Mouse (Mus musculus) myocyte (in vitro differentiated cells): ENCODE measurements around the gene Asgr2. TPM values are rescaled to one million over a fixed set of nuclear protein-coding genes. Genes with fewer than 3 reads are reported as not detected.

Experiments used
- H3K27me3 ChIP-seq: one replicate; pipeline ENCODE4 v1.6.1; 2011; ENCODE audit not compliant: control insufficient read depth, insufficient read depth, insufficient read length
- H3K36me3 ChIP-seq: one replicate; pipeline ENCODE4 v1.6.1; 2011; ENCODE audit not compliant: control insufficient read depth, insufficient read depth
- H3K4me2 ChIP-seq: one replicate; pipeline ENCODE4 v1.6.1; 2011; ENCODE audit warnings: low read depth, control low read depth
- H3K4me3 ChIP-seq: one replicate; pipeline ENCODE4 v1.5.1; 2011; ENCODE audit warnings: mild to moderate bottlenecking, control low read depth, moderate library complexity
- H3K79me2 ChIP-seq: one replicate; pipeline ENCODE4 v1.6.1; 2011; ENCODE audit not compliant: control insufficient read depth, insufficient read depth
- H3ac ChIP-seq: one replicate; pipeline ENCODE4 v1.6.1; 2011; ENCODE audit not compliant: control insufficient read depth, insufficient read length
- CEBPB ChIP-seq: IDR thresholded peaks from 2 replicates; pipeline ENCODE4 v1.6.1; 2011; ENCODE audit warnings: mild to moderate bottlenecking, moderate library complexity; ENCODE audit not compliant: poor library complexity, insufficient read depth, severe bottlenecking
- E2F4 ChIP-seq: IDR thresholded peaks from one replicate; pipeline ENCODE4 v1.6.1; 2011; ENCODE audit warnings: mild to moderate bottlenecking, control low read depth, moderate library complexity; ENCODE audit not compliant: insufficient read depth
- MAX ChIP-seq: IDR thresholded peaks from one replicate; pipeline ENCODE4 v1.6.1; 2011; ENCODE audit warnings: low read depth, mild to moderate bottlenecking, control low read depth
- MYOD1 ChIP-seq, 3 experiments: IDR thresholded peaks; one replicate each; pipeline ENCODE4 v1.6.1; 2011; ENCODE audit warnings: control low read depth in 2 of 3, low read depth in 2 of 3, mild to moderate bottlenecking in 2 of 3, moderate library complexity in 1 of 3; ENCODE audit not compliant: insufficient read length in 2 of 3, control insufficient read depth in 1 of 3
- MYOG ChIP-seq, 3 experiments: IDR thresholded peaks; one replicate each; pipeline ENCODE4 v1.6.1; 2011; ENCODE audit warnings: control low read depth in 2 of 3, low read depth in 2 of 3, mild to moderate bottlenecking in 2 of 3; ENCODE audit not compliant: insufficient read length in 2 of 3, control insufficient read depth in 1 of 3, insufficient read depth in 1 of 3
- POLR2A ChIP-seq: IDR thresholded peaks from one replicate; pipeline ENCODE4 v1.6.1; 2011; ENCODE audit warnings: low read depth, mild to moderate bottlenecking, control low read depth, moderate library complexity; ENCODE audit not compliant: insufficient read length
- POLR2AphosphoS2 ChIP-seq: IDR thresholded peaks from one replicate; pipeline ENCODE4 v1.6.1; 2011; ENCODE audit warnings: low read depth, control low read depth; ENCODE audit not compliant: insufficient read length
- REST ChIP-seq: IDR thresholded peaks from one replicate; pipeline ENCODE4 v1.6.1; 2011; ENCODE audit warnings: mild to moderate bottlenecking, control low read depth, moderate library complexity; ENCODE audit not compliant: insufficient read depth, insufficient read length
- SRF ChIP-seq: IDR thresholded peaks from one replicate; pipeline ENCODE4 v1.6.1; 2011; ENCODE audit warnings: low read depth; ENCODE audit not compliant: control insufficient read depth, insufficient read length
- TCF12 ChIP-seq: IDR thresholded peaks from one replicate; pipeline ENCODE4 v1.6.1; 2011; ENCODE audit warnings: mild to moderate bottlenecking, control low read depth; ENCODE audit not compliant: poor library complexity, insufficient read depth, severe bottlenecking
- TCF3 ChIP-seq: IDR thresholded peaks from one replicate; pipeline ENCODE4 v1.6.1; 2011; ENCODE audit warnings: low read depth, control low read depth; ENCODE audit not compliant: insufficient read length
- USF1 ChIP-seq: IDR thresholded peaks from one replicate; pipeline ENCODE4 v1.6.1; 2011; ENCODE audit warnings: low read depth, mild to moderate bottlenecking, control low read depth, moderate library complexity
- polyA plus RNA-seq: library from polyadenylated mRNA; unstranded; fragments of >200 nt; fragmentation: generic; extraction: Trizol; gene quantifications from one replicate; pipeline ENCODE4 v1.2.1, GENCODE M21; 2012; ENCODE audit warnings: missing spikeins

Asgr2 gene
- polyA plus RNA-seq, 1 experiment, result 0.85 TPM

DNA sequence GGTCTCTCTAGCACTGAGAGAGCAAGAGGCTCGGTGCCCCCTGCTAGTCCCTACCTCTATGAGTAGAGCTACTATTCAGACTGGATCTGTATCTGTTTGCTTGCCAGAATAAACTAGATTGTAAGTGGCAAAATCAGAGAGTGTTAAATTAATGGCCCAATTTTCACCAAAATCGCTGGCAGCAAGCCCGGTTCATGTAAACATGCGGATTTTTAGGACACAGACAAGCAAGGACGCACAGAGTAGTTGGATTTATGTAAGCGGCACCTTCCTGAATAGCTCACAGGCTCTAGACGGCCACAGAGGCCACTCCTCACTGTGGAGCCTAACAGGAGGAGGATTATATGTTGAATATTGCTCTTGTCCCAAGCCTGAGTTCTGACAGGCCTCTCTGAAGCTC is 39.3 kb upstream of the Asgr2 start:
- no peaks in the 10 kb centered on the region for H3K79me2 ChIP-seq
- no peak overlapping the region for H3K4me2 ChIP-seq
- TF ChIP-seq TCF12 (no peak), POLR2AphosphoS2 (no peak), POLR2A (no peak), SRF (no peak), MAX (no peak), E2F4 (no peak), MYOG (IDR thresholded peaks at IDR 0.05; ENCODE audit: control insufficient read depth in 1 of 3, insufficient read depth in 1 of 3, insufficient read length in 2 of 3, low read depth in 2 of 3) (no peak), TCF3 (no peak), USF1 (no peak), REST (no peak), MYOD1 (IDR thresholded peaks at IDR 0.05; ENCODE audit: control insufficient read depth in 1 of 3, insufficient read length in 2 of 3, low read depth in 2 of 3) (no peak), CEBPB (no peak)
- H3K4me3 ChIP-seq, result no peak overlapping the region
- H3ac ChIP-seq, result no peak overlapping the region
- no peaks in the 10 kb centered on the region for H3K36me3 ChIP-seq
- H3K27me3 ChIP-seq, result no peaks in the 10 kb centered on the region

DNA sequence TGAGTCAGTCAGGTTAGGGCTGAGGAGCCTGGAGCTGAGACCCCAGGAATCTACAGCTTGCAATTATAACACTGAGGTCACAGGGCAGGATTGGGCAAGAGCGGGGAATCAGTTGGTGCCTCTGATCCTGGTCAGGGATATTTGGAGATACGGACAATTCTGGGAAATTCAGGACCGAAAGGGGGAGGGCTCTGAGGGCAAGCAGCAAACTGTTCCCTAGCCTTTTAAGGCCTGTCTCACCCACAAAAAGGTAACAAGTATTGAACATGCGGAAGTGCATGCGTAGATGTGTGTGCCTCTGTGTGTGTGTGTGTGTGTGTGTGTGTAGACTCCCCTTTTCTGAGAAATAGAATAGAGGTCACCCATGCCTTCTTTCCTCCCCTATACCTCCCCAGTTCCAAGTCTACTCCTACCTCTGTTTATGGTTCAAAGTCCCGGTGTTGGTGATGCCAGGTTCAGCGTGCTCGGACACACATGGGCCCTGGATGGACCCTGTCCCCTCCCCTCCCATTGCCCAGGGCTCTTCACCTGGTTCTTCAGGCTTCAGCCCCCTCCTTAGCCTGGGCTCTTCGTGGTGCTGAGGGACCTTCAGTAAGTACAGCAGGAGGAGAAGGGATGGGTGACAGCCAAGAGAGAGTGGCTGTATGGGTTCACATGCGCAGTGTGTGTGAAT is 38.4 kb upstream of the Asgr2 start, which contains the start of gene Asgr1:
Gene Asgr1 (plus strand): TSS at position 188 of the 673 bp plus-strand sequence.
- Histone ChIP-seq H3ac (no peak within 1 kb of the TSS), H3K36me3 (no peaks in the 10 kb centered on the region), H3K79me2 (no peaks in the 10 kb centered on the region), H3K4me2 (no peak within 1 kb of the TSS), H3K4me3 (no peak within 1 kb of the TSS), H3K27me3 (no peaks in the 10 kb centered on the region)
- no peak for TF ChIP-seq CEBPB
- TF ChIP-seq TCF3, result no peak
- no peak for TF ChIP-seq MAX
- TF ChIP-seq E2F4, result no peak
- no peak for TF ChIP-seq POLR2A
- no peak for TF ChIP-seq SRF
- no peak for TF ChIP-seq MYOG (IDR thresholded peaks at IDR 0.05; ENCODE audit: control insufficient read depth in 1 of 3, insufficient read depth in 1 of 3, insufficient read length in 2 of 3, low read depth in 2 of 3)
- TF ChIP-seq TCF12, result no peak
- no peak for TF ChIP-seq REST
- no peak for TF ChIP-seq USF1
- TF ChIP-seq POLR2AphosphoS2, result no peak
- TF ChIP-seq MYOD1 (IDR thresholded peaks at IDR 0.05; ENCODE audit: control insufficient read depth in 1 of 3, insufficient read length in 2 of 3, low read depth in 2 of 3), result no peak

DNA sequence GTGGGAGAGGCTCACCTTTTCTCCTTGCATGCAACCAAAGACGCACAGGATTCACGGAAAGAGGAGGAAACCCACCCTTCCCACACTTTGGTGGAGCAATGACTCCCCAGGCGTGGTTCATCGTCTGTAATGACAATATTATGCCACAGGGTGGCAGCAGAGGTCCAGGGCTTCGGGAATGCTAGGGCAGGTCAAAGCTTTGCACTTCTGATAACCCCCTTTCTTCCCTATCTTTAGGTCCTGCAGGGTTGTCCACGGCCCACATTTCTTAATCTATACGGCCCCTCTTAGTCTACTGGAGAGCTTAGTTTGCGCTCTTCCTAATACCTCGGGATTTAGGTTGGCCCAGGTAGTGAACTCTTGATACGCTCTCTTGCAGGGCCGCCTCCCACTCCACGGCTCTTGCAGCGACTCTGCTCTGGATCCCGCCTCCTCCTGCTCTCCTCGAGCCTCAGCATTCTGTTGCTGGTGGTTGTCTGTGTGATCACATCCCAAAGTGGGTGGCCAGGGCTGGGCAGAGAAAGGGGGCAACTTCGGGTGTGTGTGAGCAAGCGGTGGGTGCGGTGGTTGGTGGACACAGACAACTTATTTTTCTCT is 36.7 kb upstream of the Asgr2 start:
- H3K27me3 ChIP-seq, result no peaks in the 10 kb centered on the region
- no peak overlapping the region for H3K4me2 ChIP-seq
- H3K4me3 ChIP-seq, result no peak overlapping the region
- no peak overlapping the region for H3ac ChIP-seq
- TF ChIP-seq POLR2AphosphoS2 (no peak), POLR2A (no peak), REST (no peak)
- no peaks in the 10 kb centered on the region for H3K36me3 ChIP-seq
- no peaks in the 10 kb centered on the region for H3K79me2 ChIP-seq

DNA sequence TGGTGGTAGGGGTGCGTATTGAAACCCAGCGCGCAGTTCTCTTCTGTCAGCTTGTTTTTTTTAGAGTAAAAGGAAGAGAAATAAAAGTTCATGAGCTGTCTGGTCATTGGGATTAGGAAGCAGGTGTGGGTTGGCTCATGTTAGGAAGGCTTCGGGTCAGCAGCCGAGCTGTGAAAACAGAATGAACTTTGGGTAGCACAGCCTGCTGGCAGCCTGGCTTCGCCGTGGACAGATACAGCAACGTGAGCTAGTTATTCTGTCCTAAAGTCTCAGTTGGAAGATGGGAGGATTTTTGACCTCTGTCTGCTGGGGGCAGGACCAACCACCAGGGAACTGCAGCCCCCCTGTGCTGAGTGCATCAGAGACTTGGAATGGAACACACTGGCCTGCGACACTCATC is 34.6 kb upstream of the Asgr2 start:
- TF ChIP-seq POLR2AphosphoS2 (no peak), MAX (no peak), SRF (no peak), TCF12 (no peak), TCF3 (no peak), USF1 (no peak), E2F4 (no peak), MYOD1 (IDR thresholded peaks at IDR 0.05; ENCODE audit: control insufficient read depth in 1 of 3, insufficient read length in 2 of 3, low read depth in 2 of 3) (no peak), REST (no peak), CEBPB (no peak), MYOG (IDR thresholded peaks at IDR 0.05; ENCODE audit: control insufficient read depth in 1 of 3, insufficient read depth in 1 of 3, insufficient read length in 2 of 3, low read depth in 2 of 3) (no peak), POLR2A (no peak)

DNA sequence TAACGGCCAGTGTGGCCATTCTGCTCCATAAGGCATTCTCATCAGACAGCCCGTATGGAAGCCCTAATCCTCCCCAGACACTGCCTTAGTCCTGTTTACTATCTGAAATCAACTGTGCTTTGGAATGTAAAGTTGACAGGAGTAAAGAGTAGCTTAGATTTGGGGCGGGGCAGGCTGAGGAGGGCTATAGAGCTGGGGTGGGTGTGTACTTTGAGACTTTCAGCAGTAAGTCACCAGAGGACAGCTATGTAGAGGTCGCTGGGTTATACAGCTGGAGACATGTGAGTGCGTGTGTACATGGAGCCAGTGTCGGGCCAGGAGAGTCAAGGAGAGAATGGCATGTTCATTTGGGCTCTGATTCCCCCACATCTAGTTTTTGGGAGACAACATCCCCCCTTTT is 32.5 kb upstream of the Asgr2 start:
- no peaks in the 10 kb centered on the region for H3K27me3 ChIP-seq

More for the DNA sequence above, 34.6 kb upstream of the Asgr2 start:
- no peaks in the 10 kb centered on the region for H3K36me3 ChIP-seq
- H3K4me2 ChIP-seq, result no peak overlapping the region
- H3ac ChIP-seq, result no peak overlapping the region
- no peak overlapping the region for H3K4me3 ChIP-seq
- no peaks in the 10 kb centered on the region for H3K79me2 ChIP-seq
- no peaks in the 10 kb centered on the region for H3K27me3 ChIP-seq

More for the DNA sequence above, 32.5 kb upstream of the Asgr2 start:
- no peak overlapping the region for H3K4me3 ChIP-seq
- no peaks in the 10 kb centered on the region for H3K79me2 ChIP-seq
- no peak for TF ChIP-seq POLR2A
- no peak for TF ChIP-seq MAX
- no peak for TF ChIP-seq E2F4
- no peak for TF ChIP-seq REST
- TF ChIP-seq USF1, result no peak
- TF ChIP-seq TCF12, result no peak
- no peak for TF ChIP-seq SRF
- no peak for TF ChIP-seq TCF3
- TF ChIP-seq MYOG (IDR thresholded peaks at IDR 0.05; ENCODE audit: control insufficient read depth in 1 of 3, insufficient read depth in 1 of 3, insufficient read length in 2 of 3, low read depth in 2 of 3), result no peak
- no peak for TF ChIP-seq POLR2AphosphoS2
- no peak for TF ChIP-seq MYOD1 (IDR thresholded peaks at IDR 0.05; ENCODE audit: control insufficient read depth in 1 of 3, insufficient read length in 2 of 3, low read depth in 2 of 3)
- TF ChIP-seq CEBPB, result no peak
- no peaks in the 10 kb centered on the region for H3K36me3 ChIP-seq
- no peak overlapping the region for H3ac ChIP-seq
- H3K4me2 ChIP-seq, result no peak overlapping the region
